Mouse (Mus musculus): Measurements from ENCODE around the gene Tlr6.

DNA sequence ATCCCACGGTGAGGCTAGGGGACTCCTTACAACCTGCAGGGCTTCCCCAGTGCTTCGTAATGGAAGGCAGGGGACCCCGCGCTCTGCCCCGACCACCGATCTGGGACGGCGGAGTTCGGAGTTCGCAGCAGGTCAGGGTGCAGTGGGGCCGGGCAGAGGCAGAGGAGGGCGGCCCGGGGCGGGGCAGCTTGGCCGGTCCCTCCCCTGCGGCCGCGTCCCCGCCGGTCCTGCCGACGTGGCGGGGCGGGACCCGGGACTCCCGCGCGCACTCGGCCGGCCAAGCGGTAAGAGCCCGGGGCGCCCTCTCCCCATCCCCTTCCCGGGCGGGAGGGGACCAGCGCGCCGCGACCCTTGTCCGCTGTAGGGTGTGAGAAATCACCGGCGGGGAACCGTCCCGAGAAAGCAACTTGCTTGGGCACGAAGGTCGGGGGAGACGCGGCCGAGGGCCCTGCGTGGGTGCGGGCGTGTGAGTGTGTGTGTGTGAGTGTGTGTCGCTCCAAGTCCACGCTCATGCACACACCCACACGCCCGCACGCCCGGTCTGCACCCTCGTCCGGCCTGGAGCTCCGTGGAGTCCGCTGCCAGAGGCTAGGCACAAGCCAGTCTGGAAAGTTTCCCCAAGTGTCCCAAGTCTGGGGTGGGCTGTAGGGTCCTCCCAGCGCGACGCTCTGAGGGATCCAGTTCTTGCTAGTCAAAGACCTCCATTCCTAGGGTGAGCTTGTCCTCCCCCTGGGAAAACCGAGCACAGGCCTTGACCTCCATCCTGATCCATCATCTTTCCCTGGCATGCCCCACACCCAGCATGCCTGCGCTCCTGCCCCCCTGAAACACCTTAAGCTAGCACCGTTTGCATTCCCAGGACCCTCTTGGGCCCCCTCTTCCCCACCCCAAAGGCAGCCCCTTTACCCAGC is 10.2 kb upstream of the Tlr6 start, which contains the start of gene Fam114a1:
- TF ChIP-seq SMC3 (IDR thresholded peaks at IDR 0.05; ENCODE audit: low read depth, low read length) (no peak), POLR2A (IDR thresholded peaks at IDR 0.05; ENCODE audit: low read depth, low read length) (no peak), E2F4 (IDR thresholded peaks at IDR 0.05; ENCODE audit: insufficient replicate concordance, low read depth, low read length) (no peak), NELFE (IDR thresholded peaks at IDR 0.05; ENCODE audit: low read depth, low read length) (no peak), JUN (IDR thresholded peaks at IDR 0.05; ENCODE audit: insufficient read depth, low read depth, low read length) (no peak), CTCF (conservative IDR thresholded peaks at IDR 0.05 in 1 of 2, IDR thresholded peaks at IDR 0.05 in 1 of 2; ENCODE audit: low read depth in 2 of 2, low read length in 2 of 2) (no peak), GABPA (IDR thresholded peaks at IDR 0.05; ENCODE audit: insufficient replicate concordance, low read depth, low read length) (no peak), MEF2A (IDR thresholded peaks at IDR 0.05; ENCODE audit: borderline replicate concordance, low read depth, low read length) (no peak)

Measured in CH12.LX (cell line).